Mouse (Mus musculus) layer of hippocampus, postnatal 25 days (tissue): ENCODE data around the gene Mcat. TPM values are rescaled to one million over a fixed set of nuclear protein-coding genes. Genes with fewer than 3 reads are reported as not detected.

Source experiments
- DNase-seq, 2 experiments: peaks; one replicate each; pipeline ENCODE4 v3.0.0; 2022; ENCODE audit warnings: mixed read lengths in 2 of 2, low spot score in 1 of 2; ENCODE audit errors: extremely low spot score in 1 of 2
- total RNA-seq, 2 experiments: library from RNA; stranded (reverse); gene quantifications; 2 replicates each; pipeline ENCODE4 v1.2.3; 2021

The Mcat gene
- total RNA-seq, 2 experiments from 2014 or later, result 26.3 to 29.5 TPM

DNA sequence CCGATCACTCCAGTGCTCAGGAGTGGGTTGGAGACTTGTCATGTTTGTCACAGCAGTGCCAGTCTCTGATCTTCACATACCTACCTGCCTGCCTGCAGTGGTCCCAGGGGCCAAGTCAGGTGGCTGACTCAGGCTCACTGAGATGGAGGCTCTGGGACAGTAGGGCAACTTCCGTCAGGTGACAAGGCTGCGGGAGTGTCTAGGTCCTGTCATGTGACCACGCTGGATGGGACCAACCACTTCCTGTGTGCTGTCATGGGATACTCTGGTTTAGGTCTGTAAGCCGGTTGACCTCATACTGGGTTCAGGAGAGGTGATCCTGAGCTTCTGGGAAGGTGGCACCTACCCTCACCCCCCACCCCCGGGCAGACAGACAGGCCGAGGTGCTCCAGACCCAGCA lies 17.6 kb downstream of the Mcat start:
- no peak for DNase-seq

DNA sequence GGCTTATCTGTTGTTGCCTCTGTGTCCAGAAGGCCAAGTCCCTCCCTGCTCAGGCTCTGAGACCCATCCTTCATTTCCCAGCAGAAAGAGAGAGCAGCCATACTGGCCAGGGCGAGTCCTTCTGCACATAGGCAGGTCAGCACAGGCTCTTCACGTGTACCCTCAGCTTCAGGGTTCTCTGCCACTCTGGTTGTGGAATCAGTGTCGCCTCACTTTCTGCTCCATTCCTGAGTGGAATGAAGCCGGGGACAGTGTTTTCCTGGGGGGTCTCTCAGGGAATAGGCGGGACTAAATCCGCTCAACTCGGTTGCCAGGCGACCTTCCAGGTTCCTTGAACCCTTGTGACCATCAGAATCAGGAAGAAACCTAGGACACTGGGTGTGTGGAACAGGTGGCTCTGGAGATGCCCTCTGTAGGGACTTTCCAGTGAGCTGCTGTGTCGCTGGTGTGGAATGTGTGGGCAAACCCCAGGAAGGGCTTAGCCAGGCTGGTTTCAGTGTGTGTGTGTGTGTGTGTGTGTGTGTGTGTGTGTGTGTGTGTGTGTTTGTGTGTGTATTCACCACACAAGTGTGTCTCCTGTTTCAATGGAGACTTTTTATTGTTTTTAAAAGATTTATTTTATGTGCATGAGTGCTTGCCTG lies 21.8 kb downstream of the Mcat start:
- no peak for DNase-seq

DNA sequence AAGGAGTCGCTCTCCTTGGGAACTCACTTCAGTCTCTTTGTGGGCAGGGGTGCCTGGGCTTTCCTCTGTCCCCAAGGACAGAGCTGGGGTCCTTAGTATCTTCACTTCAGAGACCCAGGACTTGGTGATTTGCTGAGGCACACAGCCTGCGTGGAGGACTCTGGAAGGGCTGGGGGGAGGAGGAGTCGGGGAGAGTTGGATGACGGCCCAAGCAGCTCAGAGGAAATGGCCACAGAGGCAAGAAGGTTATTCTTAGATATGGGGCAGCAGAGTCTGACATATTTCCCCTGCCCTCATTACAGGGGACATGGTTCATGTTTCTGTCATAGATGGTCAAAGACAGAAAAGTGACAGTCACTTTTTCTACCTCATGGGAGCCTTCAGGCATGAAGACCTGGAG lies 23.7 kb downstream of the Mcat start:
- no peak for DNase-seq

DNA sequence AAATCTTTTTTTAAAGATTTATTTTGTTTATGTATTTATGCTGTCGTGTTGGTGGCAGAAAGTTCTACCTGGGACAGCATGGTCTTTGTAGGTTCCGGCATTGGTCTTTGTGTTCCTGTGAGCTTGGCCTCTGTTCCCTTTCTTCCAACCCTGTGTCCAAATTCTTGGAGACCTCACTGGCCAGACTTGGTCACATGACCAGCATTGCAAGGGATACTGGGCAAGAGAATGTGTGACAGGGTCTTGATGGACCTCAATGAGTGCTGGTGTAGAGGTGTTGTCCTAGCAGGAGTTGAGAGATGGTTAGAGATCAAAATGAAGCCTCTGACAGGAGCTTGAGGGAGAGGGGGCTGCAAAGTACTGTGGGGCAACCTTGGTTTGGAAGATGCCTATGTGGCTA lies 24.7 kb downstream of the Mcat start:
- no peak for DNase-seq

DNA sequence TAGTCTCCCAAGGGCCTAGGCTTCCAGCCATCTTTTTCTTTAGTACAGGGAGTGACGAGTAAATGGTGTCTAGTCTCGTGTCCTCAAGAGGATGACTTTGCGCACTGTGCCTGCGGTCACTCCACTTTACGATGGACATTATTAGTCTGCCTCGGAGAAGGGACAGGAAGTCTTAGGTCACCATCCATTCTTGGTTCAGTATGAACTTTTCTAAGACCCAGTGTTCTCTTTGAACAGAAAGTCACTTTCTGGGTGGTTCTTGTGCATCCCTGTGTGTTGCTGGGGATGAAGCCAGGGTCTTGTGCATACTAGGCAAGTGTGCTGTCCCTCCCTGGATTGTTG lies 27.7 kb downstream of the Mcat start:
- no peak for DNase-seq

DNA sequence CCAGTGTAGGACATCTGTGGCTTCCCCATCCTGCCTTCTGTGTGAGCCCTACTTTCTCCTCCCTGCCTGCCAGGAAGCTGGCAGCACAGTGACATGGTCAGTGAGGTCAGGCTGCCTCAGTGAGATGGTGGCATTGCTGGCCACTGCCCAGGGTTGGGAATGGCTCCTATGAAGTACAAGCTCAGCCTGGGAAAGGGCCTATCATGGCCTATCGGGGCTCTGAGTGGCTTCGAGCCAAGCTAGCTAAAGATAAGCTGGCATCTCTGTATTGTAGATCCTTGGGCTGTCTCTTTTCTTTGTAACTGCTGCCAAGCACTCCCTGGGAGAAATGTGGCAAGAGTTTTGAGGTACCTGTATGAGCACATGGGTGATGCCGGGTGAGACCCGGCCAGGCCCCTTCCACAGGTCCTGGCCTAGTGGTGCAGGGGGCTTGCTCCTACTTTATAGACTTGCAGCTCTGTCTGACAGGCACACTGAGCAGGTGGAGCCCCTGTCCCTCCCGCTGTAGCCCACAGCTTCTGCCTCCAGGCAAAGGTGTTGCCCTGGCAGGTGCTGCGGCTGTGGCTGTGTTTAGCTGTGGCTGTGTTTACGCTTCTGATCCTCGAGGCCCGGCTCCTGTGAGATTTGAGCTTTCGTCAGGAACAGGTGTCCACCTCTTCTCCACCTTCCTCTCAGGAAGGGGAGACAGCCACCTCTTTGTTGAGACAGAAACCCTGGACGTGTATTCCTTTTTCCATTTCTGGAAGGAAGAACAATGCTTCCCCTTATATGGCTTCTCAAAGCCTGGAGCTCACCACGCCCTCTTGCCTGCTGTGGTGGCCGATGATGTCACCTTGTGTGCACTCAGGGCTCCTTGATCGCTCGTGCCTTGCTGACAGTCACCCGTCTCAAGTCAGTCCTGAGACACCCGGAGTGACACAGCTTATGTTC lies 28.4 kb downstream of the Mcat start:
- DNase-seq, result no peak

DNA sequence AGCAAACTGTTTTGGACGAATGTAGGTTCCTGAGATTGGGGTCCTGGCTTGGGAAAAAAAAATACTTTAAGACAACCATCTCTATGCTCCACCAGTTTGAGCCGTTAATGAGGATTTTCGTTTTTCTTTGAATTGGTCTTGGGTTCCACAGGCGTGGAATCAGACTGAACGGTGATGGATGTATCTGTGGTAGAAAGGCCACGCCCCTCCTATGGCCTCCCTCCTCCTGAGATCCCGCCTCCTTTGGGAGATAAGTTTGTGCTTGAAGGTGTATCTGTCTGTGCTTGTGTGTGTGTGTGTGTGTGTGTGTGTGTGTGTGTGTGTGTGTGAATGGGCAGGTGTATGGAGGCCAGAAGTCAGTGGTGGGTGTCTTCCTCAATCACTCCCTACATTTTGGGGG lies 31.0 kb downstream of the Mcat start:
- DNase-seq, result no peak

DNA sequence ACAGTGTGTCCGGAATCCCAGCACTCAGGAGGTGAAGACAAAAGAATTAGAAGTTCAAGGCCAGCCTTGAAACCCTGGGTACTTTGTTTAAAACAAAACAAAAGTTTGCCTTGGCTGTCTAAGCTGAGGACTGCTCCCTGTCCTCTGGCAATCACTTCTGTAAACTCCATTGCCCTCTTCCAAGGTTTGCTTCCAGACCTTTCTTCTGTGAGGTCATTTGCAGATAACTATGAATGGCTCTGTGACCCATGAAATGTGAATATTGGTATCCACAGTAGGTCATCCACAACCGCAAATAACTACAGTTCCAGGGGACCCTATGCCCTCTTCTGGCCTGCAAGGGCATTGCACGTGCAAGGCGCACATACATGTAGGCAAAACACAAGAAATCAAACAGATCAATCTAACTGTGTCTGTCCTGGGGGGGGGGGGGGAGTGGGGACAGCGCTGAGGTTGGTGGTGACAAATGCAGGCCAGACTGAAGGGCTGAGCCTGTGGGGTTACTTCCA lies 31.6 kb downstream of the Mcat start:
- DNase-seq, result no peak

DNA sequence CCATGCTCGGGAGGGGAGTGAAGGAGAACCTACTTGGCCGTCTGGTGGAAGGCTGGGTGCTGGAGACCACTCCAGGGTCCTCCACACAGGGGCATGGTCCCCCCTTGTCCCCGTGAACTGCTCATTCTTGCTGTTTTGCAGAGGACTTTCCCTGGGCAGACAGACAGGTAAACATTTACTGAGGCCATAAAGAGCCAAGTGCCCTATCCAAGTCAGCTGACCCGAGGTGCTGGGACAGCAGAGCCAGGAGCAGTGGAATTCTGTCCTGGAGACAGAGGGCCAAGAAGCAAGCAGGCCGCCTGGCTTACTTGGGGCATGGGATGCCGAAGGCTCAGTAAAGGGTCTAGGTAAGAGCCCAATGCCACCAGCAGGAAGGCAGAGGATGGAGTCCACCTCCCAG lies 32.9 kb downstream of the Mcat start:
- no peak for DNase-seq

DNA sequence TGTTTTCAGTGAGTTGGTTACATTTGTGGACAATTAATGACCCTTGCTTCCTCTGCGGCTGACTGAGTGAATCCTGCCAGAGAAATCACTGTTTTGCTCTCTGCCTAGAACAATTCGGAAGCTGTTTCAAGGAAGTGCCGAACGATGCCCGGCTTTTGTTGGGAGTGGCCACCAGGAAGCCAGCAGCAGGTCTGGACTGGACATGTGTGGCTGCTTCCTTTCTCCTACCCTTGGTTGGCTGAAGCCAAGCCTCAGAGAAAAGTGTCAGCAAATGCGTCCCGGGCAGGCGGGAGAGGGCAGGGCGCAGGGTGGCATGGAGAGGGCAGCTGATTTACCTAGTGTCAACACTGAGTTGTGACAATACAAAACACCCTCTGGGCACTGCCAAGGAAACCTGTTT lies 33.4 kb downstream of the Mcat start:
- DNase-seq, result no peak

DNA sequence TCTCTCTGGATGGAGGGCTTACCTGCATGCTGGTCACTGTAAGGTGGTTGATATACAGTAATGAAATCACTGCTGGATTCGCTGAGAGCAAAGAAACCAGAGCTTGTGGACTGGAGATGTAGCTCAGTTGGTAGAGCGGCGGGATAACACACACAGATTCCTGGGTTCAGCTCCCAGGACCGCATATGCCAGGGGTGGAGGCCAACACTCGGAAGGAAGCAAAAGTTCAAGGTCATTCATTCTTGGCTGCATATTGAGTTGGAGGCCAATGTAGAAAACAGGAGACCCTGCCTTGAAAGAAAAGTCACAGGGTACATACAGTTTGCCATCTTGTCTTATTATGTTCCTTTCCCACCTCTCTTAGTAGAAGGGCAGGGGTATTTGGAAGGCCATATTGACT lies 33.8 kb downstream of the Mcat start:
- no peak for DNase-seq

DNA sequence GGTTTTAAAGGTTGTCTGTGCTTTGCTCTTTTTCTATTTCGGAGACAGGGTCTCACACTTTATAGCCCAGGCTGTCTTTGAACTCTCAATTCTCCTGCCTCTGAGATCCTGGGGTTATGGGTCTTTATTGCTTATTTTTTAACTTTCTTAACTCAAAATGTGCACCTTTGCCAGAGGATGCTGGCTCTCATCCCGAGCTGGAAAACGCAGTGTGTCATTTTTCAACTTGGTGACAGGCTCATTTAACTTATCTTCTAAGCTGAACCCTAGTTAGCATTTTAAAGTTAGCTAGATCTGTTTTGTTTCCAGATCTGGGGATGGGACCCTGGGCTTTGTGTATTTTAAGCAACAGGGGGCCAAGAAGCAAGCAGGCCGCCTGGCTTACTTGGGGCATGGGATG lies 34.7 kb downstream of the Mcat start:
- DNase-seq, result no peak

DNA sequence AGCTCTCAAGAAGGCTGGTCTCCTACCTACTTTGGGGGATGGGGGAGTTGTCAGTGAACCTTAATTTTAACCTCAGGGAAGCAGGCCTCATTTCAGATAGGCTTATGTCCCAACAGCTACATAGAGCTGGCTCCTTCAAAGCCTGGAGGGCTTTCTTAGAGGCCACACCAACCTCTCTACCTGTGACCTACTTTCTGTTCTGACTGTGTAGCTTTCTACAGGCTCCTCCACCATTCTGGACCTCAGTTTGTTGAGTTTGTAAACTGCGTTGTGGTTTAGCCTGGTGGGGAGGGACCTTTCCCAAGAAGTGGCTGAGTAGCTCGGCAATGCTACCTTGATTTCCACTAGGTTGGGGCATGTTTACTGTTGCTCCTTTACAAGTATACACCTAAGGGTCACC lies 35.8 kb downstream of the Mcat start:
- DNase-seq, result no peak

DNA sequence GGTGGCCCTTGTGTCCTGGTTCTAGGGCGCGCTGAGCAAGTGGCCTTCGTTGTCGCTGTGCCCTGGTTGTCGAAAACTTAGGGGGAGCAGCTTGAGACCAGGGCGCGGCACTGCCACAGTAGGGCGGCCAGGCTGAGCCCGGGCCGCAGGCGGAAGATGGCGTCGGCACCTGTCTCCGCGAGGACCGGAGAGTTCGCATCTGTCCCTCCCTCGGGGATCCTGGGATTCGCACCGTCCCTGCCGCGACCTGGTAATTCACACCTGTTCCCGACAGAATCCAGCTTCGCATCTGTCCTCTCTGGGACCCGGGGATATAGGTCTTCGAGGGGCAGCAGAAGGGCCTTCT lies 36.5 kb downstream of the Mcat start:
- no peak for DNase-seq

DNA sequence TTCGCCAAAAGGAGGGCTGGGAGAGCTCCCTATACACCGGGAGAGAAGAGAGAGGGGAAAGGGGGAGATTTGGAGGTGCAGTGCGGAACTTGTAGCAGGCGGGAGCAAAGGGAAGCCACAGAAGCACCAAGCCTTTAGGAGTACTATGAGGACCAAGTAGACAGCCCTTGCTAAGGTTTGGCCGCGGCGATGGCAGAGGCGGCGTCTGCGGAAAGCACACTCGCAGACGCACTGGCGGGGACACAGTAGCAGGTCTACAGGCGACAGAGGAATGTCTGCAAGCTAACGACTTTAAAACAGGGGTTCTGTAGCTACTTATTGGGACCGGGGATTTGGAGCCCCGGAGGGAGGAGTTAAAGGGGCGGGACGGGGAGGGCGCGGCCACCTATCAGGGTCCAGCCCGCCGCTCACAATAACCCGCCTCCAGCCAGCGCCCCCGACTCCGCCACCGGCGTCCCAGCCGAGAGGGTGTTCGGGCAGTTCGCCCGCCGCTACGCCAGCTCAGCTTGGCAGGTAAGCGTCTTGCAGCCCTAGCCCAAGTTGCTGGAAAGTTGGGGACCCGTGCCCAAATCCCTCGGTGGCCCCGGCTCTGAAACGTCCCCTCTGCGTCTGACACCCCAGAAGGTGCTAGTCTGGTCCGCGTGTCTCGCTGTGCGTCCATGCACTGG lies 37.0 kb downstream of the Mcat start, which contains the start of gene Bik:
Bik (plus strand) TSS at position 439 of the 668 bp plus-strand sequence.
- no peak for DNase-seq

DNA sequence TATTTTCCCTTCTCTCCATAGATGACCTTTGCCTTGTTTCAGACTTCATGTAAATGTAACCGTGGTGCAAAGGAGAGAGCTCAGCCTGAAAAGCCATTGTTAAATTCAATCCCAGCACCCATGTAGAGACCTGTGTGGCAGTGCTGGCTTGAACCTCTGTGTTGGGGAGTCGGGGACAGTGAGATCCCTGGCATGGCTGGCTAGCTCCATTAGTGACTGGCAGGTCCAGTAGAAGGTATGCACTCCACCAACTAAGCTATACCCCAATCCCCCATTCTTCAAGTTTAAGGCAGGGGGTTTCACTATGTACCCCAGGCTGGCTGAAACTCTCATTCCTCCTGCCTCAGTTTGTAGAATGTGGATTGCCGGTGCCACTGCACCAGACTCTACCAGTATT lies 39.3 kb downstream of the Mcat start:
- no peak for DNase-seq

DNA sequence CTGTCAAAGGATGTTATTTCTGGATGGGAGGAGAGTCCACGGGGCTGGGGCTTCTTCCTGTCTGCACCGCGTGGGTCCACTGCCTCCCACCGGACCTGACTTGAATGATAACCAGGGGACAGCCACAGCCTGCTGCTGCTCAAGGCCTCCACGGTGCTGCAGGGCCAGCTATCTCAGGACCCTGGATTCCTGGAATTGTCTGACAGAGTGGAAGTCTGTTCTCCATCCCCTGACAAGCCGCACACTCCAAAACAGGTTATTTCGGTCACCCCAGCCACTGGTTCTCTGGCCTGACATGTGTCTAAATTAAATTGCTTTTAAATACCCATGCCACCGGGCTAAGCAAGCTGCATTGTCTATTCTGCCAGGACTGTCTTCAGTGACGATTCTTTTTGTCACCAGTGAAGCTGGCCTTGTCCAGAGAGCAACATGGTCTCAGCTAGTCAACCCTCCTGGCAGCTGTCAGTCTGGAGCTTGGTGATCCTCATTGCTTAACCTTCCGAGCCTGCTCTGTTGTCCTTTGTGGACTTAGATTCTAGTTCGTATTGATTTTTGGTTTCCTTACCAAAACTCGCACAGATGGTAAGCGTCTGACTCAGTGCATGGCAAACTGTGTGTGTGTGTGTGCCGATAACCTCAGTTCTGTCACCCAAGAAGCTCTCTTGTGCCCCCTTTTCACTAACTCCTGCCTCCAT lies 39.8 kb downstream of the Mcat start:
- no peak for DNase-seq

DNA sequence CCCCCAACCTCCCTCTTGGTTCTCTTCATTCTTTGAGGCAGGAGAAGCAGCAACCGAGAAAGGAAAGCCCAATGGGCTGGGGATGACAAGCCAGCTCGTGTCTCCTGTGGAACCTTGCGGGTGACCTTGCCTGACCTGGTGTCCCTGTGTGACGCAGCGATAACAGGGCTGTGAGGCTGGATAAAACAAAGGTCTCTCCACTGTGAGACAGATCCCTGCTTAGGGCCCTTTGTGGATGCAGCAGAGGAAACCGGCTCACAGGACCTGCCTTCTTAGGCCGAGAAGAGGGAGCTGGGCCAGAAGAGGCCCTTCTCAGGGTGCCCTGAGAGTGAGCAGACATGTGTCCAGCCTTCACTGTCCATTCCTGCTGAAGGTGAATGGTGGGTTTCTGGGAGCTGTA lies 40.4 kb downstream of the Mcat start:
- DNase-seq, result no peak

DNA sequence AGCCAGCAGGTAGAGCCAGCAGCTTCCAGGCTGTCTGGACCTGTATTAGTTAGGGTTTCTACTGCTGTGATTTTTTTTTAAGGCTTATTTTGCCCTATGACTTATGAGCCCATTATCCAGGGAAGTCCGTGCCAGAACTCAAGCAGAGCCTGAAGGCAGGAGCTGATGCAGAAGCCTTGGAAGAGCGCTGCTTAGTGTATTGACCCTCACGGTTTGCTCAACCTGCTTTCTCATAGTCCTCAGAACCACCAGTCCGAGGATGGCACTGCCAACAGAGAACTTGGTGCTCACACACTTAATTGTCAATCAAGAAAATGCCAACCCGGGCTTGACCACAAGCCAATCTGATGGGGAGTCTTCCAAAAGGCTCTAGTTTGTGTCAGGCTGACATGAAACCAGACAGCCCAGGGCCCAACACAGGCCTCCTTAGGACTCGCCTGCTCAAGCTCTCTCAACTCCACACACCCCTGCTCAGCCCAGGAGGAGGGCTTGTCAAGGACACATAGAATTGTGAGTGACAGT lies 42.7 kb downstream of the Mcat start:
- no peak for DNase-seq

DNA sequence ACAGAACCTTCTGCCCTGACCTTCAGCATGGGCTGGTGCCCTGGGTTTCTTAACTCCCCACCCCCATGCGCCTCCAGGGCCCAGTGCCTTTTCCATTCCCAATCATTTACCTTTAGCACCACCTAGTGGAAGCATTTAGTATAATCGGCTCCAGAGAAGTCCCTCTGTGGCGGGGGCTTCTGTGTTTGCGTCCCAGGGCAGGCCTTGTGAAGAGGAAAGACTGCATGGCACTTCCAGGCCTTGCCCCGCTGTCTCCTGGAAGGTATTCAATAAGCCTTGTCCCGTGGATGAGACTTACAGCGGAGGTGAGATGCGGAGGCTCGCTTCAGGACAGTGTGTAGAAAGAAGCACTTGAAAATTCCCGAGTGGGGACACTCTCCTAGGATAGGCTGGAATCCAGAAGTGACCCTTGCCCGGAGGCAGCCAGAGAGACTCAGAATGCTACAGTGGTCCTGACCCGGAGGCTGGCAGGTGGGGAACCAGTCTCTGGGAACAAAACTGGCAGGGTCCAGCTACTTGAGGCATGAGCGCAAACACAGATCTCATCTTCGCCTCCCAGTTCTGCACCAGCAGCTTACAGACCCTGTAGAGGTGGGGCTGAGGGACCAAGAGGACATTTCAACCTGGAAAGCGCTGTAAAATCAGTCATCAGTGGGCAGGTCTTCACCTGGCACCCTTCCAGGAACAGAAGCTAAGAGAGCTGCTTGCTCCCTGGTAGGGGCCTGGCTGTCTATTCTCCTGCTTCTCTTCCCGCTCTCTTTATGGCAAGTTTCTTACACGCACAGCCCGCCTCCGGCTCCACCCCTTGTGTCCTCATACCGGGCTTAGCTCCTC lies 45.2 kb downstream of the Mcat start:
- peak; percentile 37 to 48 for DNase-seq
